Mouse (Mus musculus): ENCODE measurements at regions not wholly inside any gene's neighbourhood (a gene's known extent, or its start where the extent isn't known, plus 50 kb on each side); places are given as distances from the start of the nearest gene placed in this dataset.

- no peak for ATAC-seq
These were observed 300.3 kb upstream of the Cd180 start for GRCm38 (mm10) chr13:102392868-102393661.

GRCm38 (mm10) chr13:102393662-102393970 lies 299.7 kb upstream of the Cd180 start:
- ATAC-seq = no peak

GRCm38 (mm10) chr13:102394057-102394456 lies 299.3 kb upstream of the Cd180 start:
- no peak for ATAC-seq

- no peak for ATAC-seq
These were observed 295.9 kb upstream of the Cd180 start for GRCm38 (mm10) chr13:102397411-102397810.

- no peak for ATAC-seq
These were observed 281.5 kb upstream of the Cd180 start for GRCm38 (mm10) chr13:102411840-102412239.

- no peak for ATAC-seq
These were observed 258.9 kb upstream of the Cd180 start for GRCm38 (mm10) chr13:102434372-102434954.

- no peak for ATAC-seq
These were observed 250.7 kb upstream of the Cd180 start for GRCm38 (mm10) chr13:102442676-102443075.

GRCm38 (mm10) chr13:102447310-102447709 lies 246.0 kb upstream of the Cd180 start:
- ATAC-seq = no peak

GRCm38 (mm10) chr13:102449416-102450121 lies 243.8 kb upstream of the Cd180 start:
- no peak for ATAC-seq

- ATAC-seq = no peak
These were observed 242.2 kb upstream of the Cd180 start for GRCm38 (mm10) chr13:102451176-102451575.

- ATAC-seq = no peak
These were observed 234.6 kb upstream of the Cd180 start for GRCm38 (mm10) chr13:102458711-102459110.

- no peak for ATAC-seq
These were observed 229.4 kb upstream of the Cd180 start for GRCm38 (mm10) chr13:102463993-102464392.

GRCm38 (mm10) chr13:102481906-102482305 lies 211.5 kb upstream of the Cd180 start:
- no peak for ATAC-seq

- no peak for ATAC-seq
These were observed 210.9 kb upstream of the Cd180 start for GRCm38 (mm10) chr13:102482451-102482850.

GRCm38 (mm10) chr13:102487416-102488097 lies 205.8 kb upstream of the Cd180 start:
- ATAC-seq = no peak

- ATAC-seq = no peak
These were observed 202.0 kb upstream of the Cd180 start for GRCm38 (mm10) chr13:102491370-102491769.

GRCm38 (mm10) chr13:102504157-102504947 lies 189.0 kb upstream of the Cd180 start:
- no peak for ATAC-seq

GRCm38 (mm10) chr13:102507226-102507625 lies 186.1 kb upstream of the Cd180 start:
- no peak for ATAC-seq

GRCm38 (mm10) chr13:102507916-102508315 lies 185.4 kb upstream of the Cd180 start:
- no peak for ATAC-seq

GRCm38 (mm10) chr13:102510733-102511279 lies 182.6 kb upstream of the Cd180 start:
- ATAC-seq = no peak

- ATAC-seq = no peak
These were observed 175.0 kb upstream of the Cd180 start for GRCm38 (mm10) chr13:102518169-102518882.

All from activated CD4-positive, CD25-positive, alpha-beta regulatory T cell, adult 4 months (primary cell).